Mouse (Mus musculus): Measurements from ENCODE around the gene Prkaa1. TPM values are rescaled to one million over a fixed set of nuclear protein-coding genes. Genes with fewer than 3 reads are reported as not detected.

Prkaa1 gene
- 11.4 and 12.2 TPM in 2 replicates for polyA plus RNA-seq (2015; fragmentation: Nextera tagmentation; extraction: Ambion mirVana)

DNA sequence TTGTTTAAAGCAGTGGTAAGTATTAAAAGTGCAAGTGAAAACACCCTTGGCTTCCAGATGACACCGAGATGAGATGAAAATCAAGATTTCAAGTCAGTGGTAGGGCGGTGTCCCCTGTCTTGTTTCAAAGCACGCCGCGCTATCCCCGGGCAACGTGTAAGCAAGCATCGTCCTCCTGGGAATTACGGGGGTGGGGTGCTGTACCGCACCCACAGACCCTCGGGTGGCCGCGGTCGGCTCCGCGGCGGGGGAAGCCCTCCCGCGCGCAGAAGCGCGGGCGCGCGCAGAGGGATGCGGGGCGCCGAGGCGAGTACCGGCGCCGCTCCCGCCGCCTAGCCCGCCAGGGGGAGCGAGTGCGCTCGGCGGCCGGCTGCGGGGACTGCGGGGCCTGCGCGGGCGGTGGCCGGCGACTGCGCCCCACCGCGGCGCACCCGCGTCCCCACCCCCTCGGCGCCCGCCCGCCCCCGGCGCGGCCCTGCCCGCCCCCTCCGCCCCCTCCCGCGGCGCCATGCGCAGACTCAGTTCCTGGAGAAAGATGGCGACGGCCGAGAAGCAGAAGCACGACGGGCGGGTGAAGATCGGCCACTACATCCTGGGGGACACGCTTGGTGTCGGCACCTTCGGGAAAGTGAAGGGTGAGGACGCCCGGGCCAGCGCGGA lies at the start of gene Prkaa1:
Gene Prkaa1, plus strand, starts transcription at position 501 of the 660 bp plus-strand sequence.
- H3K9me3 ChIP-seq (replicated peaks), result no peaks in the 10 kb centered on the region
- peak; percentile 80 for ATAC-seq (ENCODE audit: insufficient read depth)
- no peaks in the 10 kb centered on the region for H3K27me3 ChIP-seq
- peak within 1 kb of the TSS; percentile 91 for H3K4me3 ChIP-seq (replicated peaks)
- peak within 1 kb of the TSS; percentile 94 for H3K27ac ChIP-seq (replicated peaks)
- under 1% methylated on average over 79 of the region's 80 CpGs for WGBS (ENCODE audit: insufficient replicate concordance)
- peaks cover 6% of the 10 kb centered on the region; the same call in 1 of the 2 replicates for H3K36me3 ChIP-seq (replicated peaks)
- peaks cover 75% of the 10 kb centered on the region for H3K4me1 ChIP-seq (replicated peaks)
- H3K4me2 ChIP-seq, result peak within 1 kb of the TSS; percentile 87
- peak within 1 kb of the TSS; percentile 96 for H3K9ac ChIP-seq

- ATAC-seq (ENCODE audit: insufficient read depth), result no peak
- H3K4me3 ChIP-seq (replicated peaks), result no peak overlapping the region
- H3K4me2 ChIP-seq, result no peak overlapping the region
- WGBS (ENCODE audit: insufficient replicate concordance), result 58% methylated on average over 11 of the region's 11 CpGs
- no peaks in the 10 kb centered on the region for H3K36me3 ChIP-seq (replicated peaks)
- H3K27me3 ChIP-seq, result no peaks in the 10 kb centered on the region
- no peak overlapping the region for H3K9ac ChIP-seq
- peaks cover 7% of the 10 kb centered on the region for H3K4me1 ChIP-seq (replicated peaks)
- no peaks in the 10 kb centered on the region for H3K9me3 ChIP-seq (replicated peaks)
- H3K27ac ChIP-seq (replicated peaks), result no peak overlapping the region
These were observed 47.9 kb upstream of the Prkaa1 start for GRCm38 (mm10) chr15:5095534-5096301.

- peaks cover 7% of the 10 kb centered on the region for H3K4me1 ChIP-seq (replicated peaks)
- no peaks in the 10 kb centered on the region for H3K9me3 ChIP-seq (replicated peaks)
- no peak overlapping the region for H3K9ac ChIP-seq
- no peaks in the 10 kb centered on the region for H3K36me3 ChIP-seq (replicated peaks)
- H3K27me3 ChIP-seq, result no peaks in the 10 kb centered on the region
- H3K4me3 ChIP-seq (replicated peaks), result no peak overlapping the region
- WGBS (ENCODE audit: insufficient replicate concordance), result 33% methylated on average over 1 of the region's 1 CpGs
- no peak overlapping the region for H3K4me2 ChIP-seq
- peak; percentile 67 for ATAC-seq (ENCODE audit: insufficient read depth)
- no peak overlapping the region for H3K27ac ChIP-seq (replicated peaks)
These were observed 46.3 kb upstream of the Prkaa1 start for GRCm38 (mm10) chr15:5097376-5097775.

GRCm38 (mm10) chr15:5102312-5102711 lies 41.3 kb upstream of the Prkaa1 start:
- Histone ChIP-seq H3K4me1 (replicated peaks) (peaks cover 7% of the 10 kb centered on the region), H3K9me3 (replicated peaks) (no peaks in the 10 kb centered on the region), H3K4me3 (replicated peaks) (no peak overlapping the region), H3K27ac (replicated peaks) (no peak overlapping the region), H3K9ac (no peak overlapping the region), H3K4me2 (no peak overlapping the region), H3K36me3 (replicated peaks) (no peaks in the 10 kb centered on the region), H3K27me3 (no peaks in the 10 kb centered on the region; the same call in 1 of the 2 replicates)
- ATAC-seq (ENCODE audit: insufficient read depth), result no peak
- 69% methylated on average over 4 of the region's 4 CpGs for WGBS (ENCODE audit: insufficient replicate concordance)

DNA sequence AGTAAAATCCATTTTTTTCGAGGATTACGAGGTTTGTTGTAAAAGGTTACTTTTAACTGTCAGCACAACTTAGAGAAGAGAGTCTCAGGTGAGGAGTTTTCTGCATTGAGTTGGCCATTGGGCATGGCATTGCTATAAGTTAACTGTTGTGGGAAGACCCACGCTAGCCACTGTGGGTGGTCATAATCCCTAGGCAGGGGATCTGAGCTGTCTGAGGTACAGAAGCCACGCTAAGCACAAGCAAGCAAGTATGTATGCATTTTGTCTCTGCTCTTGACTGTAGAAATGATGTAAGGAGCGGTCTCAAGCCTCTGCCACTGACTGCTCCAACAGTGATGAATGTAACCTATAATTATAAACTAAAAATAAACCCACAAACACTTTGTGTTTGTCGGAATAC lies 37.8 kb upstream of the Prkaa1 start:
- Histone ChIP-seq H3K4me1 (replicated peaks) (peaks cover 13% of the 10 kb centered on the region), H3K9ac (no peak overlapping the region), H3K36me3 (replicated peaks) (no peaks in the 10 kb centered on the region), H3K27ac (replicated peaks) (no peak overlapping the region), H3K4me3 (replicated peaks) (no peak overlapping the region), H3K9me3 (replicated peaks) (no peaks in the 10 kb centered on the region), H3K27me3 (peaks cover 18% of the 10 kb centered on the region), H3K4me2 (no peak overlapping the region)
- 69% methylated on average over 6 of the region's 6 CpGs for WGBS (ENCODE audit: insufficient replicate concordance)
- ATAC-seq (ENCODE audit: insufficient read depth), result no peak

DNA sequence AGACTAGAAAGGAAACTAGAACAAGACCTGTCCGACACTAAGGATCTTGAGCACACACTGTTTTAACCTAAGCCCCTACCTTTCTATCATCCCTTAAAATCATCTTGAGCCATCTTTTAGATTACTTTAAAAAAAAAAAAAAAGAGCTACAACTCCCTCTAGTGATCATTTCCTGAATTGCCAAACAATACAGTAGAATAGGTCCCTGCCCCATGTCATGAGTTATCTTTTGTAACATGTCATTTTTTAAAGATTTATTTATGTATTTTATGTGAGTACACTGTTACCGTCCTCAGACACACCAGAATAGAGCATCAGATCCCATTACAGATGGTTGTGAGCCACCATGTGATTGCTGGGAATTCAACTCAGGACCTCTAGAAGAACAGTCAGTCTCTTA lies 37.4 kb upstream of the Prkaa1 start:
- Histone ChIP-seq H3K27me3 (peaks cover 18% of the 10 kb centered on the region), H3K4me3 (replicated peaks) (no peak overlapping the region), H3K27ac (replicated peaks) (no peak overlapping the region), H3K9me3 (replicated peaks) (no peaks in the 10 kb centered on the region), H3K36me3 (replicated peaks) (no peaks in the 10 kb centered on the region), H3K4me2 (no peak overlapping the region), H3K4me1 (replicated peaks) (peaks cover 13% of the 10 kb centered on the region), H3K9ac (no peak overlapping the region)
- no peak for ATAC-seq (ENCODE audit: insufficient read depth)
- WGBS (ENCODE audit: insufficient replicate concordance), result 35% methylated on average over 2 of the region's 2 CpGs

DNA sequence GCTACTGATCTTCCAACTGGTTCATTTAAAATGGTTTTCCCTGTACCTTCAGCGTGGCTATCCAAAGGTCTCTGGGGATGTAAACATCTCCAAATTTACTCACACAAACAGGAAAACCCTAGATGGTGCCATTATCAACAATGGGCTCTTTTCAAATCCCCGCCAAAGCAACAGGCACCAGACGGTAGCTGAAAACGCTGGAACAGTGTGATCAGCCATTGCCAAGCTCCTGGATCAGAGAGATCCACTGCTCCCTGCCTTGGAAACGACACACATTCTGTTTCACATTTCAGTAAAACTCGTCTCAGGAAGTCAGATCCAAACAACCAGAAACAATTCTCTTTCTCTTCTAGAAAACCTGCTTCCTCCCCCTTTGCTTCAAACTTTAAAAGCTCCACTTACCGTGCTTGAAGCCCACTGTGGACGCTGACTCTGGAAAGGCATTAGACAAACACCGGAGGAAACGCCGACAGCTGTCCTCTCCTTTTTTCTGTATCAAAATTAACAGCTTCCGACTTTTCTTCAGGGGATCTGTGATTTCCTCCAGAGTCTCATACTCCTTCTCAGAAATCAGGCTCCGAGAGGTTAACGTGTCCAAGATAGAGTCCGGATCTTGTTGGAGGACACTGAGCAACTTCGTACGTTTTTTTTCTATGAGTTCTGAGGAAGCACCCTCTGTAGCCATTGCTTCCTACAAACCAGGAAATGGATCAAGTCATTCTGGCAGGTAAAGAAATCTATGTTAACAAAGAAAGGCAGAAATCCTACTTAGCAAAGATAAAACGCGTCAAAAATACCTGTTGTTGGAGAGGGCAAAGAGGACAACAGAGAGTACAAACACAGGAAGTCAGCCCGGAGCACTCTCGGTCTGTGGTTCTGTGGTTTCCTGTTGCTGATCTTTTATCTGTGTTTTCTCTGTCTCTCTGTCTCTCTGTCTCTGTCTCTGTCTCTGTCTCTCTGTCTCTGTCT lies 35.7 kb upstream of the Prkaa1 start, which contains the start of gene Card6:
Gene Card6, minus strand, starts transcription at position 854 of the 969 bp plus-strand sequence.
- Histone ChIP-seq H3K27me3 (peaks cover 18% of the 10 kb centered on the region), H3K27ac (replicated peaks) (0 out of 2 replicates have a peak within 1 kb of the TSS, but pooled peaks have one; percentile 33), H3K36me3 (replicated peaks) (no peaks in the 10 kb centered on the region), H3K9ac (peak within 1 kb of the TSS; percentile 34), H3K4me2 (peak within 1 kb of the TSS; percentile 57), H3K4me3 (replicated peaks) (peak within 1 kb of the TSS; percentile 48), H3K4me1 (replicated peaks) (peaks cover 22% of the 10 kb centered on the region), H3K9me3 (replicated peaks) (no peaks in the 10 kb centered on the region)
- ATAC-seq (ENCODE audit: insufficient read depth), result no peak
- 6% methylated on average over 21 of the region's 21 CpGs for WGBS (ENCODE audit: insufficient replicate concordance)

GRCm38 (mm10) chr15:5108655-5109040 lies 35.0 kb upstream of the Prkaa1 start:
- no peaks in the 10 kb centered on the region for H3K36me3 ChIP-seq (replicated peaks)
- no peaks in the 10 kb centered on the region for H3K9me3 ChIP-seq (replicated peaks)
- H3K4me3 ChIP-seq (replicated peaks), result peak overlapping the region; percentile 48; the same call in 1 of the 2 replicates
- no peak for ATAC-seq (ENCODE audit: insufficient read depth)
- no peak overlapping the region for H3K9ac ChIP-seq
- H3K27me3 ChIP-seq, result peaks cover 18% of the 10 kb centered on the region
- H3K4me2 ChIP-seq, result peak overlapping the region; percentile 57
- 39% methylated on average over 3 of the region's 3 CpGs for WGBS (ENCODE audit: insufficient replicate concordance)
- H3K4me1 ChIP-seq (replicated peaks), result peaks cover 29% of the 10 kb centered on the region
- H3K27ac ChIP-seq (replicated peaks), result no peak overlapping the region

DNA sequence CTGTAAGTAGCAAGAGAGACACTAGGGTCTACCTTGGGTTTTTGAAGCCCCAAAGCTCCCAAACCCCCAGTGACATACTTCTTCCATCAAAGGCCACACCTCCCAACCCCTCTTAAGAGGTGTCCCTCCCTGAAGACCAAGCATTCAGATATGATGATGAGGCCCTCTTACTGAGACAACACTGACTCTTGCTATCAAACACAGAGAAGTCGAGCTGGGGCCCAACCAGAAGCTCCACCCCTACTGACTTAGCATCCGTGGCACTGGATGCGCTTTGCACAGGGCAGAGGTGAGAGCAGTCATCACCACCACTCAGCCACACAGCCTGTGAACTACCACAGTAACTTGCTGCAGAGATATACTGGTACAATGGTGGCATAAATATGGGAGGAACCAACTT lies 31.0 kb upstream of the Prkaa1 start:
- Histone ChIP-seq H3K36me3 (replicated peaks) (peaks cover 3% of the 10 kb centered on the region), H3K27me3 (peaks cover 16% of the 10 kb centered on the region), H3K27ac (replicated peaks) (peak overlapping the region; percentile 54; the same call in 1 of the 2 replicates), H3K4me1 (replicated peaks) (peaks cover 52% of the 10 kb centered on the region), H3K4me3 (replicated peaks) (no peak overlapping the region), H3K9ac (no peak overlapping the region), H3K9me3 (replicated peaks) (no peaks in the 10 kb centered on the region), H3K4me2 (peak overlapping the region; percentile 40)
- 46% methylated on average over 3 of the region's 3 CpGs for WGBS (ENCODE audit: insufficient replicate concordance)
- ATAC-seq (ENCODE audit: insufficient read depth), result peak; percentile 5; the same call in 1 of the 2 replicates

DNA sequence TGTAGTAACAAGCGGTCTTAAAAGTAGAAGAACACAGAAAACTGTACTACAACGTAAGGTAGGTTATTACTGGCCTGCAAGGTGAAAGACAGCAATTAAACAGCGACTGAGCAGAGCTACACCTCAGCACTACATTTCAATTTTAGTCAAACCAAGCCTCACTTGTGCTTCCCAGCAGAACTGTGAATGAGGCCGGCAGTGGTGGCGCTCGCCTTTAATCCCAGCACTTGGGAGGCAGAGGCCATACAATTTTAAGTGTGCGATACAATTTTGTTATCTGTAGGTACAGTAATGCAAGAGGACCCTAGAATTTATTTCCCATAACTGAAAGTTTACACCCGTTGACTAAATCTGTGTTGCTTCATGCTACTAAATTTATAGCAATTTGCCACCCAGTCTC lies 28.5 kb upstream of the Prkaa1 start:
- Histone ChIP-seq H3K4me3 (replicated peaks) (peak overlapping the region; percentile 85), H3K9me3 (replicated peaks) (no peaks in the 10 kb centered on the region), H3K36me3 (replicated peaks) (peaks cover 28% of the 10 kb centered on the region), H3K9ac (peak overlapping the region; percentile 72), H3K27me3 (peaks cover 1% of the 10 kb centered on the region; the same call in 1 of the 2 replicates), H3K4me2 (peak overlapping the region; percentile 71), H3K27ac (replicated peaks) (peak overlapping the region; percentile 89), H3K4me1 (replicated peaks) (peaks cover 59% of the 10 kb centered on the region)
- WGBS (ENCODE audit: insufficient replicate concordance), result 50% methylated on average over 8 of the region's 8 CpGs
- ATAC-seq (ENCODE audit: insufficient read depth), result no peak
